Mouse (Mus musculus) brain, adult 2 months (tissue): ENCODE data around the gene Gm10337.

ENCODE experiments used
- DNase-seq: peaks from one replicate; pipeline ENCODE4 v3.0.0; 2011; ENCODE audit warnings: low read depth, low spot score

Gene Gm10337

GRCm38 (mm10) chr15:102552599-102552998 is 49.1 kb downstream of the Gm10337 start:
- DNase-seq = no peak
